Mouse (Mus musculus): ENCODE results near the gene Lypd6b. TPM values are rescaled to one million over a fixed set of nuclear protein-coding genes. Genes with fewer than 3 reads are reported as not detected.

The Lypd6b gene
- polyA plus RNA-seq, 1 experiment from 2014 or later, result 0.73 TPM

DNA sequence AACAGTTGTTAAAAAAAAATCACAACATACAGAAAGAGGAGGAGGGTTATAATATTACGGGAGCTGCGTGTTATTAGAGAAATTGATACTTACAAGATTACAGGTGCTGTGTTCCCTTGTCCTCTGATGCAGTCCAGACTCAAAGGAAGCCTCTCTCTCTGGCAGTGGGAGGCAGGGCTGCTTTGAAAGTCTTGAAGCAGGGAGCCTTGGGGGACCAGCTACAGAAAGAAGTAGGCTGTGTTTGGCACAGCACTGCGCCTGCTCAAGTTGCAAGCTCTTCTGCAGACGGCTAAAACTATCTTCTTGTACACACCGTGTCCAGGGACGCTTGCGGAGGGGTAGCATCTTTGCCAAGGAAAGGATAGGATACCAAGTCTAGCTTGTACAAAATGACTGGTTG is 51.1 kb downstream of the Lypd6b start:
- ATAC-seq, result no peak
- Histone ChIP-seq H3K36me3 (ENCODE audit: control insufficient read depth, insufficient read depth) (no peaks in the 10 kb centered on the region), H3K4me3 (ENCODE audit: low read depth, low read length) (no peak overlapping the region), H3K9me3 (ENCODE audit: control insufficient read depth) (no peaks in the 10 kb centered on the region), H3K4me2 (replicated peaks; ENCODE audit: low read depth) (no peak overlapping the region), H3K4me1 (replicated peaks; ENCODE audit: control insufficient read depth, insufficient read depth, low read length) (no peaks in the 10 kb centered on the region), H3K27me3 (replicated peaks; ENCODE audit: control insufficient read depth, insufficient read depth, low read length) (no peaks in the 10 kb centered on the region), H3K9ac (ENCODE audit: low read depth, low read length) (no peak overlapping the region), H3K27ac (ENCODE audit: low read depth, low read length) (no peak overlapping the region)
- no peak for TF ChIP-seq CTCF (IDR thresholded peaks at IDR 0.05; ENCODE audit: low read depth)
- WGBS, result 73% methylated on average over 7 of the region's 7 CpGs

- Histone ChIP-seq H3K9ac (ENCODE audit: low read depth, low read length) (no peak overlapping the region), H3K36me3 (ENCODE audit: control insufficient read depth, insufficient read depth) (no peaks in the 10 kb centered on the region), H3K27me3 (replicated peaks; ENCODE audit: control insufficient read depth, insufficient read depth, low read length) (no peaks in the 10 kb centered on the region), H3K4me3 (ENCODE audit: low read depth, low read length) (no peak overlapping the region), H3K4me2 (replicated peaks; ENCODE audit: low read depth) (no peak overlapping the region), H3K9me3 (ENCODE audit: control insufficient read depth) (no peaks in the 10 kb centered on the region), H3K4me1 (replicated peaks; ENCODE audit: control insufficient read depth, insufficient read depth, low read length) (no peaks in the 10 kb centered on the region), H3K27ac (ENCODE audit: low read depth, low read length) (no peak overlapping the region)
- WGBS, result 48% methylated on average over 6 of the region's 6 CpGs
- no peak for ATAC-seq
- no peak for TF ChIP-seq CTCF (IDR thresholded peaks at IDR 0.05; ENCODE audit: low read depth)
These were observed 53.1 kb downstream of the Lypd6b start for GRCm38 (mm10) chr2:49840573-49840972.

DNA sequence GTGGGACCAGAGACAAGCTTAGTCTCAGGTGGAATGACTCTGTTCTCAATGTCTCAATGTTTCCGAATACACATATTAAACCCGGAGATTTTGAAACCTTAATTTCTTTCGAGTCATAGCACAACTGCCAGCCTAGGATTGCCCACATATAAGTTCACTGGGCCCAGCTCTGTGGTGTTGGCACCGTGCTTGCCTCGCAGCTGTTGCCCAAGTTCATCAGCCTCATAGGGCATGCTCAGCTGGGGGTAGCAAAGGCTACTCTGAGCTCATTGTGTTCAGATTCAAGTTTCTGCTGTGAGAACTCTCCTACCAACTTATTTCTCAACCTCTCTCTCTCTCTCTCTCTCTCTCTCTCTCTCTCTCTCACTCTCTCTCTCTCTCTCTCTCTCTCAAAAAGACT is 53.6 kb downstream of the Lypd6b start:
- Histone ChIP-seq H3K27me3 (replicated peaks; ENCODE audit: control insufficient read depth, insufficient read depth, low read length) (no peaks in the 10 kb centered on the region), H3K4me1 (replicated peaks; ENCODE audit: control insufficient read depth, insufficient read depth, low read length) (no peaks in the 10 kb centered on the region), H3K4me3 (ENCODE audit: low read depth, low read length) (no peak overlapping the region), H3K4me2 (replicated peaks; ENCODE audit: low read depth) (no peak overlapping the region), H3K27ac (ENCODE audit: low read depth, low read length) (no peak overlapping the region), H3K9ac (ENCODE audit: low read depth, low read length) (no peak overlapping the region), H3K36me3 (ENCODE audit: control insufficient read depth, insufficient read depth) (no peaks in the 10 kb centered on the region), H3K9me3 (ENCODE audit: control insufficient read depth) (no peaks in the 10 kb centered on the region)
- TF ChIP-seq CTCF (IDR thresholded peaks at IDR 0.05; ENCODE audit: low read depth), result no peak
- 88% methylated on average over 5 of the region's 5 CpGs for WGBS
- no peak for ATAC-seq

- H3K4me1 ChIP-seq (replicated peaks; ENCODE audit: control insufficient read depth, insufficient read depth, low read length), result no peaks in the 10 kb centered on the region
- H3K36me3 ChIP-seq (ENCODE audit: control insufficient read depth, insufficient read depth), result no peaks in the 10 kb centered on the region
- H3K27me3 ChIP-seq (replicated peaks; ENCODE audit: control insufficient read depth, insufficient read depth, low read length), result no peaks in the 10 kb centered on the region
- no peaks in the 10 kb centered on the region for H3K9me3 ChIP-seq (ENCODE audit: control insufficient read depth)
- H3K4me3 ChIP-seq (ENCODE audit: low read depth, low read length), result no peak overlapping the region
- H3K27ac ChIP-seq (ENCODE audit: low read depth, low read length), result no peak overlapping the region
- no peak overlapping the region for H3K9ac ChIP-seq (ENCODE audit: low read depth, low read length)
- TF ChIP-seq CTCF (IDR thresholded peaks at IDR 0.05; ENCODE audit: low read depth), result no peak
- H3K4me2 ChIP-seq (replicated peaks; ENCODE audit: low read depth), result no peak overlapping the region
- WGBS, result 65% methylated on average over 7 of the region's 7 CpGs
- ATAC-seq, result no peak
These were observed 57.6 kb downstream of the Lypd6b start for GRCm38 (mm10) chr2:49845104-49845503.

GRCm38 (mm10) chr2:49846097-49846496 is 58.6 kb downstream of the Lypd6b start:
- WGBS, result 58% methylated on average over 3 of the region's 3 CpGs
- no peak overlapping the region for H3K4me3 ChIP-seq (ENCODE audit: low read depth, low read length)
- no peaks in the 10 kb centered on the region for H3K27me3 ChIP-seq (replicated peaks; ENCODE audit: control insufficient read depth, insufficient read depth, low read length)
- H3K27ac ChIP-seq (ENCODE audit: low read depth, low read length), result no peak overlapping the region
- ATAC-seq, result no peak
- TF ChIP-seq CTCF (IDR thresholded peaks at IDR 0.05; ENCODE audit: low read depth), result no peak
- no peaks in the 10 kb centered on the region for H3K36me3 ChIP-seq (ENCODE audit: control insufficient read depth, insufficient read depth)
- H3K4me2 ChIP-seq (replicated peaks; ENCODE audit: low read depth), result no peak overlapping the region
- no peaks in the 10 kb centered on the region for H3K4me1 ChIP-seq (replicated peaks; ENCODE audit: control insufficient read depth, insufficient read depth, low read length)
- no peaks in the 10 kb centered on the region for H3K9me3 ChIP-seq (ENCODE audit: control insufficient read depth)
- H3K9ac ChIP-seq (ENCODE audit: low read depth, low read length), result no peak overlapping the region

DNA sequence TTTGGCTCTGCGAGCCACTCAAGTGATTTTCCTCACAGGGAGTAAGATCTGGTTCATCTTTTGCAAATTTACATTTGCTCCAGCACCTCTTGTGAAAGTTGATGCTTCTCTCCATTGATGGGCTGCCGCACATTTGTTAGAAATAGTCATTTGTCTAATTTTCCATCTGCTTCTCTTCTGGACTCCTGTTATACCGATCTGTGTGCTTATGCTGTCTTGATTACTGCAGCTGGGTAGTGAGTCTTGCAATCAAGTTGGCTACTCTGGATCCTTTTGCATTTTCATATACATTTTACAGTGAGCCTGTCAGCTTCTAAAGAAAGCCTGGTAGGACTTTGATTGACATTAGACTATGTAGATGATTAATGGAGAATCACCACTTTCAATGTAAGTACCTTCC is 59.4 kb downstream of the Lypd6b start:
- ATAC-seq, result no peak
- Histone ChIP-seq H3K27ac (ENCODE audit: low read depth, low read length) (no peak overlapping the region), H3K4me2 (replicated peaks; ENCODE audit: low read depth) (no peak overlapping the region), H3K9me3 (ENCODE audit: control insufficient read depth) (no peaks in the 10 kb centered on the region), H3K4me3 (ENCODE audit: low read depth, low read length) (no peak overlapping the region), H3K9ac (ENCODE audit: low read depth, low read length) (no peak overlapping the region), H3K27me3 (replicated peaks; ENCODE audit: control insufficient read depth, insufficient read depth, low read length) (no peaks in the 10 kb centered on the region), H3K4me1 (replicated peaks; ENCODE audit: control insufficient read depth, insufficient read depth, low read length) (no peaks in the 10 kb centered on the region), H3K36me3 (ENCODE audit: control insufficient read depth, insufficient read depth) (no peaks in the 10 kb centered on the region)
- no peak for TF ChIP-seq CTCF (IDR thresholded peaks at IDR 0.05; ENCODE audit: low read depth)
- WGBS, result 84% methylated on average over 3 of the region's 3 CpGs

DNA sequence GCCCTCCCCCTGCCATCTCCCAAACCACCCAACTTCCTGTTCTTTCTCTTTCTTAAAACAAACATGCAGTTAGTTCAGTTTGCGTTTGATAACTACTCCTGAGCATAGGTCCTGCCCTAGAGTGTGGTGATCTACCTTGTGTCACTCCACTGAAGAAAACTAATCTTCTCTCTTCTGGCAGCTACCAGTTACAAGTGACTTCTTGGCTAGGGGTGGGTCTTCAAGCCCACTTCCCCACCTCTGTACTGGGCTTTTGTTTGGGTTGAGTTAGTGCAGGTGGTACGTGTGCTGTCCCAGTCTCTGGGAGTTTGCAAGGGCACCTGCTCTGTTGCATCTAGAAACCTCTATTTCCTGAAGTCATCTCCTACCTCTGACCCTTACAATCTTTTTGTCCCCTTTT is 60.3 kb downstream of the Lypd6b start:
- H3K4me2 ChIP-seq (replicated peaks; ENCODE audit: low read depth), result no peak overlapping the region
- H3K27me3 ChIP-seq (replicated peaks; ENCODE audit: control insufficient read depth, insufficient read depth, low read length), result no peaks in the 10 kb centered on the region
- H3K9ac ChIP-seq (ENCODE audit: low read depth, low read length), result no peak overlapping the region
- WGBS, result 34% methylated on average over 2 of the region's 2 CpGs
- no peak for TF ChIP-seq CTCF (IDR thresholded peaks at IDR 0.05; ENCODE audit: low read depth)
- H3K4me1 ChIP-seq (replicated peaks; ENCODE audit: control insufficient read depth, insufficient read depth, low read length), result no peaks in the 10 kb centered on the region
- H3K9me3 ChIP-seq (ENCODE audit: control insufficient read depth), result no peaks in the 10 kb centered on the region
- H3K27ac ChIP-seq (ENCODE audit: low read depth, low read length), result no peak overlapping the region
- ATAC-seq, result no peak
- H3K4me3 ChIP-seq (ENCODE audit: low read depth, low read length), result no peak overlapping the region
- H3K36me3 ChIP-seq (ENCODE audit: control insufficient read depth, insufficient read depth), result no peaks in the 10 kb centered on the region

Data from intestine, postnatal 0 days (tissue).